25 mouse cellular contexts compared by ENCODE assay signal in the genomic region with DNA sequence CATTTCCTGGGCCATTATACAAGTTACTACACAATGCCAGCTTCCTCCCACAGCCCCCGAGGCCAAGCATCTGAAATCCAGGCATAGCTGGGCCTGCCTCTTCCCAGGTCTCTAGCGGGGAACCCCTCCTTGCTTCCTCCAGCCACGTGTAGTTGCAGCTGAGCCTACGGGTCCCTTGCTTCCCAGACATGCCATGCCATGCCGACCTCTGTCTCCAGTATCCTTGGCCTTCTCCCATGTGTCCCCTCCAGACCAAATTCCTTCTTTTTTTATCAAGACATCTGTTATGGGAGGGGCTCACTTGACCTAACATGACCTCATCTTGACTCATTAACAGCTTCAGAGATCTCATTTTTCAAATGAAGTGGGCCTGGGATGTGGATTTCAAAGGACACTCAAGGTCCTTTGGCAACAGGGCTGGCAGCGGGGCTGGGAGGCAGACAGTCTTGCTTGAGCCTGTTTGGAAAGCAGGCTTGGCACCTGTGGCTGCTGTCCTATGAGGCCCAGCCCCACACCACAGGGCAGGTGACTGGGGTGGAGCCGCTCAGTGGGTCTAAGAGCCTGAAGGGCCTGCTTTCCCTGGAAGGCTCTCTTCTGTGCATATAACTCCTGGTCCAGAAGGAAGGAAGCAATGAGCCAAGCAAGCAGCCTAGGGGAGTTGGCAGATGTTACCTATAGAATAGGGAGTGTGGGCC.
A peak's percentile ranks its signal among the peaks of the same experiment; 100 is the strongest.
DNase-seq lines count a peak whose midpoint lies in the region; ATAC-seq and TF ChIP-seq lines count a peak whose summit lies in the region.
"Had no signal": no experiment of that assay in that cellular context is flagged by ENCODE, and none has a peak within 500 bp of the region (broad histone marks: within the 10 kb centered on the region; RNA-seq: fewer than 3 reads in every experiment).

No protein-coding gene starts in this region.

- WGBS in heart, embryonic 16.5 days: 48% methylated on average over 7 of the region's 7 CpGs
- 32% methylated on average over 7 of the region's 7 CpGs for WGBS in kidney, embryonic 14.5 days
- 31% methylated on average over 7 of the region's 7 CpGs for WGBS in kidney, embryonic 15.5 days

- no peaks in the 10 kb centered on the region for H3K9me3 ChIP-seq in heart, embryonic 16.5 days (replicated peaks; ENCODE audit: control insufficient read depth, low read length)
- H3K9me3 ChIP-seq in kidney, embryonic 14.5 days (ENCODE audit: control insufficient read depth, low read length): no peaks in the 10 kb centered on the region
- no peaks in the 10 kb centered on the region for H3K9me3 ChIP-seq in kidney, embryonic 15.5 days (replicated peaks)
- no peaks in the 10 kb centered on the region for H3K9me3 ChIP-seq in ES-E14 (ENCODE audit: control insufficient read depth, insufficient read depth, low read depth, low read length)
- H3K9me3 ChIP-seq: hindbrain, embryonic 12.5 days; midbrain, embryonic 13.5 days; neural tube, embryonic 12.5 days had no signal

- no peaks in the 10 kb centered on the region for H3K36me3 ChIP-seq in heart, embryonic 16.5 days (ENCODE audit: control insufficient read depth, insufficient read depth)
- H3K36me3 ChIP-seq in kidney, embryonic 14.5 days (ENCODE audit: control insufficient read depth, insufficient read depth, low read length): no peaks in the 10 kb centered on the region
- no peaks in the 10 kb centered on the region for H3K36me3 ChIP-seq in kidney, embryonic 15.5 days
- no peaks in the 10 kb centered on the region for H3K36me3 ChIP-seq in ES-E14 (ENCODE audit: control insufficient read depth, insufficient read depth, low read length, poor library complexity, severe bottlenecking)
- H3K36me3 ChIP-seq: hindbrain, embryonic 12.5 days; midbrain, embryonic 13.5 days; neural tube, embryonic 12.5 days had no signal

- H3K4me2 ChIP-seq in heart, embryonic 16.5 days (ENCODE audit: low read depth, low read length): no peak overlapping the region
- no peak overlapping the region for H3K4me2 ChIP-seq in kidney, embryonic 14.5 days (replicated peaks; ENCODE audit: low read depth, low read length)
- no peak overlapping the region for H3K4me2 ChIP-seq in kidney, embryonic 15.5 days
- H3K4me2 ChIP-seq: hindbrain, embryonic 12.5 days; midbrain, embryonic 13.5 days; neural tube, embryonic 12.5 days had no signal

- in situ Hi-C loops in ES-E14 (cut with MboI; ENCODE audit: low sequenced_read_pairs in 2 of 2, unreplicated experiment in 2 of 2): no loop called here

- H3K27me3 ChIP-seq in heart, embryonic 16.5 days (ENCODE audit: control insufficient read depth, insufficient read depth, low read length): no peaks in the 10 kb centered on the region
- H3K27me3 ChIP-seq in kidney, embryonic 14.5 days (ENCODE audit: control insufficient read depth, insufficient read depth, low read length): no peaks in the 10 kb centered on the region
- peaks cover 3% of the 10 kb centered on the region; the same call in 1 of the 2 replicates for H3K27me3 ChIP-seq in kidney, embryonic 15.5 days
- H3K27me3 ChIP-seq: midbrain, embryonic 13.5 days; neural tube, embryonic 12.5 days; Patski had no signal

- no peak overlapping the region for H3K4me3 ChIP-seq in heart, embryonic 16.5 days (ENCODE audit: low read length)
- no peak overlapping the region for H3K4me3 ChIP-seq in kidney, embryonic 14.5 days (ENCODE audit: low read length)
- H3K4me3 ChIP-seq in kidney, embryonic 15.5 days (replicated peaks): no peak overlapping the region
- no peak overlapping the region for H3K4me3 ChIP-seq in ES-E14 (ENCODE audit: insufficient read depth in 1 of 2, low read depth in 1 of 2, low read length in 2 of 2, poor library complexity in 1 of 2, severe bottlenecking in 1 of 2)
- H3K4me3 ChIP-seq: heart, adult 2 months; hindbrain, embryonic 12.5 days; layer of hippocampus, adult 2 months; midbrain, embryonic 13.5 days; neural tube, embryonic 12.5 days had no signal

- no peak overlapping the region for H3K9ac ChIP-seq in heart, embryonic 16.5 days (ENCODE audit: low read length)
- H3K9ac ChIP-seq in kidney, embryonic 14.5 days (ENCODE audit: low read depth, low read length): no peak overlapping the region
- no peak overlapping the region for H3K9ac ChIP-seq in kidney, embryonic 15.5 days
- H3K9ac ChIP-seq in ES-E14 (ENCODE audit: insufficient read depth, low read depth, low read length, poor library complexity, severe bottlenecking): no peak overlapping the region
- H3K9ac ChIP-seq: hindbrain, embryonic 12.5 days; midbrain, embryonic 13.5 days; neural tube, embryonic 12.5 days had no signal

- no peak for DNase-seq in heart, adult 8-10 months (ENCODE audit: low spot score)
- DNase-seq in ES-E14 (ENCODE audit: low read depth, low spot score) (no peak), R1 (ENCODE audit: low read depth, low spot score) (peak; percentile 39)
- DNase-seq in layer of hippocampus, adult 9-10 months (ENCODE audit: low spot score): no peak
- DNase-seq: adrenal gland, adult 8-10 months; cerebellum, adult 11-12 months; cerebellum, postnatal 14 days; gastrocnemius, postnatal 25 days; heart, adult 2 months; heart, postnatal 10 days; layer of hippocampus, postnatal 36 days; lung, postnatal 14 days; right cerebral cortex, postnatal 14 days; spleen, adult 18-20 months had no signal

- no peak overlapping the region for H3K27ac ChIP-seq in heart, embryonic 16.5 days (ENCODE audit: low read length)
- no peak overlapping the region for H3K27ac ChIP-seq in kidney, embryonic 14.5 days (ENCODE audit: low read depth, low read length)
- H3K27ac ChIP-seq in kidney, embryonic 15.5 days: no peak overlapping the region
- H3K27ac ChIP-seq in ES-E14 (ENCODE audit: insufficient read depth, low read depth, low read length, poor library complexity, severe bottlenecking): no peak overlapping the region
- H3K27ac ChIP-seq: heart, adult 2 months; hindbrain, embryonic 12.5 days; kidney, postnatal 0 days; layer of hippocampus, adult 2 months; midbrain, embryonic 13.5 days; neural tube, embryonic 12.5 days had no signal

- H3K4me1 ChIP-seq in heart, embryonic 16.5 days (ENCODE audit: control insufficient read depth, insufficient read depth, low read length): peaks cover 9% of the 10 kb centered on the region
- H3K4me1 ChIP-seq in kidney, embryonic 14.5 days (ENCODE audit: control insufficient read depth, insufficient read depth, low read length): peaks cover 4% of the 10 kb centered on the region; the same call in 1 of the 2 replicates
- peaks cover 12% of the 10 kb centered on the region for H3K4me1 ChIP-seq in kidney, embryonic 15.5 days
- H3K4me1 ChIP-seq in ES-E14 (ENCODE audit: control insufficient read depth in 2 of 2, insufficient read depth in 2 of 2, low read length in 2 of 2, poor library complexity in 1 of 2): peaks cover 1 to 8% of the 10 kb centered on the region in 2 experiments; a peak in 1 of 4 replicates

- ATAC-seq in heart, embryonic 16.5 days (replicated peaks; ENCODE audit: extremely low read depth, insufficient read depth, low FRiP score): 0 out of 2 replicates have a peak, but pooled peaks have one; percentile 6
- 0 out of 2 replicates have a peak, but pooled peaks have one; percentile 35 for ATAC-seq in kidney, embryonic 14.5 days (ENCODE audit: low FRiP score, low TSS enrichment)
- ATAC-seq in kidney, embryonic 15.5 days (replicated peaks; ENCODE audit: low FRiP score): no peak; the same call in 1 of the 2 replicates
- ATAC-seq: activated CD4-positive, CD25-positive, alpha-beta regulatory T cell, adult 4 months; inflammation-experienced regulatory T-cells, adult 6 months; midbrain, embryonic 13.5 days; Patski had no signal

TF ChIP-seq in ES-E14, 5 proteins besides CTCF, POLR2A, EP300 and RAD21:
- TF ChIP-seq ZNF384 (IDR thresholded peaks at IDR 0.05; ENCODE audit: low read depth, low read length): 0 out of 2 replicates have a peak, but pooled peaks have one; percentile 21
- no peak for TF ChIP-seq HCFC1 (IDR thresholded peaks at IDR 0.05; ENCODE audit: borderline replicate concordance, insufficient read depth, low read length)
